Mouse (Mus musculus) forebrain, embryonic 14.5 days (tissue): Measurements from ENCODE around the gene Stum. TPM values are rescaled to one million over a fixed set of nuclear protein-coding genes. Genes with fewer than 3 reads are reported as not detected.

Source experiments
- ATAC-seq: fragments of 200-750 bp; cut with Nextera tagmentation; 2 replicates; pipeline ENCODE4 v1.8.0; 2017; ENCODE audit warnings: mild to moderate bottlenecking, moderate library complexity
- DNase-seq: peaks from one replicate; pipeline ENCODE4 v3.0.0-alpha.2; 2015; ENCODE audit warnings: low spot score
- H3K27ac ChIP-seq: fragments of 300-500 bp; sonication (generic); 2 replicates; pipeline ENCODE4 v1.5.1; 2014; ENCODE audit warnings: low read depth, mild to moderate bottlenecking, control low read depth, low read length, moderate library complexity
- H3K27me3 ChIP-seq: fragments of 300-500 bp; sonication (generic); replicated peaks from 2 replicates; pipeline ENCODE4 v1.6.1; 2014; ENCODE audit warnings: low read length, control low read depth, mixed read lengths; ENCODE audit not compliant: control insufficient read depth, insufficient read depth
- H3K36me3 ChIP-seq: fragments of 300-500 bp; sonication (generic); 2 replicates; pipeline ENCODE4 v1.6.1; 2014; ENCODE audit warnings: low read length, control low read depth; ENCODE audit not compliant: control insufficient read depth, insufficient read depth
- H3K4me1 ChIP-seq: fragments of 300-500 bp; sonication (generic); 2 replicates; pipeline ENCODE4 v1.6.1; 2014; ENCODE audit warnings: antibody characterized with exemption, low read length, control low read depth; ENCODE audit not compliant: control insufficient read depth, insufficient read depth
- H3K4me2 ChIP-seq: fragments of 300-500 bp; sonication (generic); 2 replicates; pipeline ENCODE4 v1.6.1; 2014; ENCODE audit warnings: mild to moderate bottlenecking, control low read depth, low read length
- H3K4me3 ChIP-seq: fragments of 300-500 bp; sonication (generic); 2 replicates; pipeline ENCODE4 v1.5.1; 2014; ENCODE audit warnings: low read depth, low read length, control low read depth
- H3K9ac ChIP-seq: fragments of 300-500 bp; sonication (generic); 2 replicates; pipeline ENCODE4 v1.6.1; 2014; ENCODE audit warnings: mild to moderate bottlenecking, low read length, control low read depth, moderate library complexity
- H3K9me3 ChIP-seq: fragments of 300-500 bp; sonication (generic); replicated peaks from 2 replicates; pipeline ENCODE4 v1.6.1; 2016; ENCODE audit warnings: low read length, control low read depth, mixed read lengths; ENCODE audit not compliant: control insufficient read depth
- WGBS: fragments of 180-500 bp; shearing (Covaris S2); extraction: QIAGEN DNeasy Blood & Tissue Kit; methylation state at CpG from one replicate; pipeline ENCODE4 v1.1.7; 2014; 5-methylcytosine and 5-hydroxymethylcytosine counted together
- polyA plus RNA-seq: library from polyadenylated mRNA; unstranded; fragments of >200 nt; fragmentation: Nextera tagmentation; extraction: Ambion mirVana; gene quantifications from 2 replicates; pipeline ENCODE4 v1.2.1, GENCODE M21; 2014

Gene Stum
- polyA plus RNA-seq, 1 experiment from 2014 or later, result 3.2 TPM

DNA sequence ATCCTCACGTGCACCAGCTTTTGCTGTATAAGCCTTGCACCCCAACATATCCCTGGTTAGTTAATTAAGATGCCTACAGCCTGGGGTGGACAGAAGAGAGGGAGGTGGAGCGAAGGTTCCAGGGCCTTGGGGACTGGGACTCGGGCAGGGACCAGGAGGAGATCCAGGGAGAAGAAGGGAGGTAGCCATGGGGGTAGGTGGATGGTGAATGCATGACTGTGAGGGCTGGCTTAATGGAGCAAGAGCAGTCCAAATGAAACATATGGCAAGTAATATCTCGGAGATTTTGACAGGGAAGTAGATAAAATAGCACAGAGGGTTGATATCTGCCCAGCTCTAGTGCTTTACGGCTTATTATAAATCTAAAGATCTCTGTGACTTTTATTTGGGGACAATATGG is 21.6 kb upstream of the Stum start:
- 85% methylated on average over 5 of the region's 5 CpGs for WGBS
- Histone ChIP-seq H3K4me2 (no peak overlapping the region), H3K27me3 (no peaks in the 10 kb centered on the region), H3K4me3 (no peak overlapping the region), H3K9ac (no peak overlapping the region), H3K27ac (no peak overlapping the region), H3K4me1 (no peaks in the 10 kb centered on the region), H3K36me3 (no peaks in the 10 kb centered on the region), H3K9me3 (no peaks in the 10 kb centered on the region)
- DNase-seq (no peak), ATAC-seq (no peak)

DNA sequence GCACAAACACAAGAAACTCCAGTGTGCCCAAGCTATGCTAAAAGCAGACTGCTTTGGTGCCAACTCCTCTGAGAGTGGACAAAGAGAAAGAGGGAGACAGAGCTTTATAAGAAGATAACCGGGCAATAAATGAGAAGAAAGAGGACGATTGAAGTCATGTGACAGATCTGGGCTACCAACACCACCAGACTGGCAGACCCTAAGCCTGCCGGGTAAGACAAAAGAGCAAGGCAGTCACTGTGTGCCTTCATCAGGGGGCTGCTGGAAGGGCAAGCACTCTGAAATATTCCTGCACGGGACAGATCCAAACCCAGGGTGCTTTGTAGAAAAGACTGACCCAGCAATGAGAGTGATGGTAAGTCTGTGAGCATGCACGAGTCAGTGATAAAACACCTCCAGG is 20.2 kb upstream of the Stum start:
- Histone ChIP-seq H3K27me3 (no peaks in the 10 kb centered on the region), H3K27ac (no peak overlapping the region), H3K4me2 (no peak overlapping the region), H3K9ac (no peak overlapping the region), H3K36me3 (no peaks in the 10 kb centered on the region), H3K4me3 (no peak overlapping the region), H3K4me1 (no peaks in the 10 kb centered on the region), H3K9me3 (no peaks in the 10 kb centered on the region)
- ATAC-seq (no peak), DNase-seq (no peak)
- 44% methylated on average over 5 of the region's 5 CpGs for WGBS

DNA sequence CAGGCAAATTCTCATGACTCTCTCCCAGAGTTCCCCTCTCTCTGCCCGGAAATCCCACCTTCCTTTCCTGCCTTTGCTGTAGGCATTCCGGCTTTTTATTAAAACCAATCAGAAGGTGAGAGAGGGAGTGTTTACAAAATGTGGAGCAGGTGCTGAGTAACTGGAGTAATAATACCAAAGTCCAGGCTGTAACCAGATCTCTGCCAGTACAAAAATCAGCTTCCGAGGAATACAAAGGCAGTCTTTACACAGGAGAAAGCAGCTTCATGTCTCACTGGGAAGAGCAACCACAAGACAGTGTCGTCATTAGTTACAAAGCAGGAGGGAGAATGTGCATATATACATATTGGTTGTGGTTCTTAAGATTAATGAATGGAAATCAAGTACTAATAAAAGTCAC is 19.3 kb upstream of the Stum start:
- Histone ChIP-seq H3K27ac (no peak overlapping the region), H3K4me2 (no peak overlapping the region), H3K36me3 (no peaks in the 10 kb centered on the region), H3K27me3 (no peaks in the 10 kb centered on the region), H3K9ac (no peak overlapping the region), H3K4me1 (no peaks in the 10 kb centered on the region), H3K4me3 (no peak overlapping the region), H3K9me3 (no peaks in the 10 kb centered on the region)
- ATAC-seq (no peak), DNase-seq (no peak)
- 63% methylated on average over 4 of the region's 4 CpGs for WGBS

DNA sequence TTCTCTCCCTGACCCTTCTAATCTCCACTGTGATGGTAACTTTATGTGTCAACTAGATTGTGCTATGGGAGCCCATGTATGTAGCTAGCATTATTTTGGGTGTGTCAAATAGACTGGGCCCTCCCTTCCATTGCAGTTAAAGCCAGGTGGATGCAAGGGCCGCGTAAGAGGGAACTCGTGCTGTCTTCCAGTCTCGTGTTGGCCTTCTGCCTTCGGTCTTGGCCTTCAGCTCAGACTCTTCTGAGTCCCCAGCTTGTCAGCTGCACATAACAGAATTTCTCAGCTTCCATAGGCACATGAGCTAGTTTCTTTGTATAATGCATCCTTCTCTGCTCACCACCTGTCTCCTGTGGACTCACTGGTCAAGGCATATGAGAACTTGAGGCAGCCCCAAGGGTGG is 17.3 kb upstream of the Stum start:
- Histone ChIP-seq H3K4me1 (no peaks in the 10 kb centered on the region), H3K9me3 (no peaks in the 10 kb centered on the region), H3K27ac (no peak overlapping the region), H3K4me3 (no peak overlapping the region), H3K36me3 (no peaks in the 10 kb centered on the region), H3K27me3 (no peaks in the 10 kb centered on the region), H3K4me2 (no peak overlapping the region), H3K9ac (no peak overlapping the region)
- no peak for DNase-seq
- ATAC-seq, result no peak
- 98% methylated on average over 5 of the region's 5 CpGs for WGBS

DNA sequence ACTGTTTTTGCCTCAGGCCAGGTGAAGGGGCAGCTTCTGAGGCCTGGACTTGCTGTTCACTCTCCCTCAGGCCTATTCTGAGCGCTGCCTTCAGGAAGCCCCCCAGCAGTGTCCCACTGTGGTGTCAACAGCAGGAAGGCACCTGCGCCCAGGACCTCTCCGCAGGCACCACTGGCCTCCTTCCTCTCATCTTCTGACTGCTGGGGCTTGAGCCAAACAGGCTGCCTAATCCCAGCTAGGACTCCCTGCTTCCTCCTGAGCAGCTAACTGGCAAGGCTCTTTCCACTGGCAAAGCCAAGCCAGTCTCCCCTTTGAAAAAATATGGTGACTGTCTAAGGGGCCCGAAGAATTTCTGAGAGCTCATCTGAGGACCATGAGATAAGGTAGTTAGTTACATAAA is 16.9 kb upstream of the Stum start:
- Histone ChIP-seq H3K36me3 (no peaks in the 10 kb centered on the region), H3K4me3 (no peak overlapping the region), H3K4me2 (no peak overlapping the region), H3K4me1 (no peaks in the 10 kb centered on the region), H3K9ac (no peak overlapping the region), H3K9me3 (no peaks in the 10 kb centered on the region), H3K27me3 (no peaks in the 10 kb centered on the region), H3K27ac (no peak overlapping the region)
- 47% methylated on average over 4 of the region's 4 CpGs for WGBS
- DNase-seq, result no peak
- no peak for ATAC-seq

DNA sequence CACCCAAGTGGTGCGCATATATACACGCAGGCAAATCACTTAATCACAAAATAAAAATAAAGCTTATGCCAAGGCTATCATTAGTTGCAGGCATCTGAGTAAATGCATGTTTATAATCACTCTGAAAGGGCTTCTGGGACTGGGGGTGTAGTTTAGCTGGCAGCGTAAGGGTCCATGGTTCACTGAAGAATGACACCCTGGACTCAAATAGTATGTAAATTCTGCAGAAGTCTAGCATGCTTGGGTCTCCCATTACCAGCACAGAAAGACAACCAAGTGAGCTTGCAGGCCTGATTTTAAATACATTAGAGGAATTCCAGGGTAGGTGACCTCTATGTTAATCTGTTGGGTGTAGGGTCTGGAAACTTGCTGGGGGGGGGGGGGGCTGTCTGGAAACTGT is 16.5 kb upstream of the Stum start:
- no peaks in the 10 kb centered on the region for H3K36me3 ChIP-seq
- no peaks in the 10 kb centered on the region for H3K4me1 ChIP-seq
- ATAC-seq (no peak), DNase-seq (no peak)
- H3K27ac ChIP-seq, result no peak overlapping the region
- H3K4me3 ChIP-seq, result no peak overlapping the region
- no peaks in the 10 kb centered on the region for H3K9me3 ChIP-seq
- WGBS, result 89% methylated on average over 3 of the region's 3 CpGs
- no peak overlapping the region for H3K9ac ChIP-seq
- H3K4me2 ChIP-seq, result no peak overlapping the region
- H3K27me3 ChIP-seq, result no peaks in the 10 kb centered on the region

DNA sequence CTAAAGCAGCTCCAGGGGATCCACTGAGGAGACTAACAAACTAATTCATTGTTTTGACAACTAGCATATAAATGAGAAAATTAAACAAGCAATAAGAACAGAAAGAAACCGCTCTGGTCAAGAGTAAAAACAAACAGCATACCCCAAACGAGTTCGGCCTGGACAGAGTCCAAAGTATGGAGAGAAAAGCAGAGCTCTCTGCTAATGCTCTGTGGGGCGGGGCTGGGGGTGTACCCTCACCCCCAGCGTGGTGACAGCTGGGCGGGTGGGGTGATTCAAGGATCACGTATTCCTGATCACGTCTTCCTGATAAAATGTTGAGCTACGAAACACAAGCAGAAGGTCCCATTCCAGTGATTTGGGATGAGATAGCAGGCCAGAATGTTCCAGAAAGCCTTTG is 9.5 kb upstream of the Stum start:
- 46% methylated on average over 9 of the region's 9 CpGs for WGBS
- no peak for ATAC-seq
- H3K4me3 ChIP-seq, result no peak overlapping the region
- no peaks in the 10 kb centered on the region for H3K9me3 ChIP-seq
- H3K4me2 ChIP-seq, result no peak overlapping the region
- H3K36me3 ChIP-seq, result no peaks in the 10 kb centered on the region
- no peak overlapping the region for H3K27ac ChIP-seq
- no peak for DNase-seq
- H3K4me1 ChIP-seq, result no peaks in the 10 kb centered on the region
- H3K9ac ChIP-seq, result no peak overlapping the region
- no peaks in the 10 kb centered on the region for H3K27me3 ChIP-seq

DNA sequence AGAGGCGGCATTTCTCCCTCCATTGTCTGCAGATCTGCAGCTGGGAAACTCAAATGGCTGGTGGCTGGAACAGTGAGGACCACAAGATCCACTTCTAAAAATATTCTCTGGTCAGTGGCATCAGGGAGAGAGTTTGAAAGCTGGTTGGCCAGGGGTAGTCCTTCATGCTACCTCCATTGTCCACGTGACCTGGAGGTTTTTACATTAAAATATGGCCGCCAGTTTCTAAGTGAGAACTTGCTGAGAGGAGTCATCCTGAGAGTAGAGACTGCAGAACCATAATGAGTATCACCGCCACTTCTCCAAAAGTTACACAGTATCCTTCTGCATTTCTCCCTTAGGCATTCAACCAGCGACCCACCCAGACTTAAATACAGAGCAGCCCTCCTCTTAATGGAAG is 2.0 kb upstream of the Stum start:
- no peak overlapping the region for H3K27ac ChIP-seq
- H3K4me3 ChIP-seq, result no peak overlapping the region
- DNase-seq, result no peak
- H3K9me3 ChIP-seq, result no peaks in the 10 kb centered on the region
- H3K36me3 ChIP-seq, result no peaks in the 10 kb centered on the region
- WGBS, result 91% methylated on average over 5 of the region's 5 CpGs
- H3K9ac ChIP-seq, result no peak overlapping the region
- H3K27me3 ChIP-seq, result peaks cover 30% of the 10 kb centered on the region
- H3K4me2 ChIP-seq, result no peak overlapping the region
- ATAC-seq, result no peak
- peaks cover 8% of the 10 kb centered on the region; the same call in 1 of the 2 replicates for H3K4me1 ChIP-seq

DNA sequence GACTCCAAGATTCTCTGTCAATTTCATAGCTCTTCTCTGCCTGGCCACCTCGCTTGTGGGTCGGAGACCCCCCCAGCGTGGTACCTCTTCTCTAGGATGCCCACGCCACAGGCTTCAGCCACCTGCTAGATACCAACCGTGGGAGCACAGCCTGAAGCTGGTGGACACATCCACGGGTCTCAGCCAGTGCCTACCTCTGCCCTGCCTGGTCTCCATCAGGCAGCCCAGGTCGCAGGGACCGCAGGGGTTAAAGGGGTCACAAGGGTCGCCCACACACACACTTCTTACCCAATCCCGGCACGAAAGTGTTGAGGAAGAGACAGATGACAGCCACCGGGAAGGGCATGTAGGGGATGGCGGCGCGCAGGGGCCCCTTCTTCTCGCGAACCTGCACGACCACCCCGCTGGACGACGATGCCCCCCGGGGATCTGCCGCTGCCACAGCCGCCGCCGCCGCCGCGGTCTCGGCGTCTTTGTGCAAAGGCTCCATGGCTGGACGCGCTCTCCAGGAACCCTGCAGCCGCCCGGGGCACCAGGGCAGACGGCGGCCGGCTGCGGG is 385 bp downstream of the Stum start:
- ATAC-seq (no peak; the same call in 1 of the 2 replicates), DNase-seq (no peak)
- 5% methylated on average over 30 of the region's 39 CpGs for WGBS
- Histone ChIP-seq H3K9ac (peak overlapping the region; percentile 59), H3K4me2 (peak overlapping the region; percentile 71), H3K36me3 (no peaks in the 10 kb centered on the region), H3K4me3 (peak overlapping the region; percentile 44), H3K9me3 (no peaks in the 10 kb centered on the region), H3K4me1 (peaks cover 8% of the 10 kb centered on the region; the same call in 1 of the 2 replicates), H3K27me3 (peaks cover 30% of the 10 kb centered on the region), H3K27ac (no peak overlapping the region)
